Mouse (Mus musculus) stomach, postnatal 0 days (tissue): ENCODE results near the gene Gatad2a.

ENCODE experiments used
- CTCF ChIP-seq: IDR thresholded peaks from 2 replicates; pipeline ENCODE4 v1.5.1; 2016; ENCODE audit warnings: antibody characterized with exemption, low read depth, mild to moderate bottlenecking, moderate library complexity
- EP300 ChIP-seq: optimal IDR thresholded peaks from 2 replicates; pipeline ENCODE3; 2016; ENCODE audit warnings: antibody characterized with exemption

DNA sequence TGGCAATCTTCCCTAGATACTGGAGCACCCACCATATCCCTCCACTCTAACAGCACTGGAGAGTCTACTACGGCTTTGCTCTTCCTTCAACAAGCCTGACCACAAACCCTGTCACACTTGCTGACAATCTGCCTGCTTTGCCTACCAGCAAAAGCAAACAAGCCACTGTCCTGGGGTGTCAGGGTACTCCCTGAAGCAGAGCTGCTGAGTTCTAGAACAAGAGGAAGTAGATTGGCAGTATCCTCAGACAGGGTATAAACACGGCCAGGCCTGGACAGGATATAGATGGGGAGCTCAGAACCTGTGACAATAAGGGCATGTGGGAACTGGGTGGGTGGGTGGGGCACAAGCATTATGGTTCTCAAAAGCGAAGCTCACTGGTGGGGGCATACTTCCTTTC lies 58.7 kb downstream of the Gatad2a start:
- no peak for TF ChIP-seq CTCF
- TF ChIP-seq EP300: no peak
